Mouse (Mus musculus) spleen, adult 2 months (tissue): ENCODE results near the gene Fam217a. TPM values are rescaled to one million over a fixed set of nuclear protein-coding genes. Genes with fewer than 3 reads are reported as not detected.
A peak's percentile ranks its signal among the peaks of the same experiment; 100 is the strongest.
"Not testable (repeated sequence)": the region's sequence is repeated elsewhere in the genome, so short reads cannot be mapped to it uniquely, and the experiment has no call there.

ENCODE experiments used
- DNase-seq, 2 experiments: peaks; one replicate each; pipeline versions ENCODE4 v3.0.0 to v3.0.0-alpha.2; 2012 to 2021; ENCODE audit warnings: low spot score in 2 of 2, low read depth in 1 of 2
- H3K27ac ChIP-seq: fragments of 200-500 bp; 2 replicates; pipeline ENCODE4 v1.5.1; 2012; ENCODE audit warnings: low read length, inconsistent platforms; ENCODE audit not compliant: insufficient read depth
- H3K27me3 ChIP-seq: fragments of 200-500 bp; 2 replicates; pipeline ENCODE4 v1.6.1; 2012; ENCODE audit warnings: mild to moderate bottlenecking, moderate library complexity, low read length, inconsistent platforms; ENCODE audit not compliant: control insufficient read depth, insufficient read depth
- H3K36me3 ChIP-seq: fragments of 200-500 bp; 2 replicates; pipeline ENCODE4 v1.6.1; 2012; ENCODE audit warnings: mild to moderate bottlenecking, low read length, inconsistent platforms; ENCODE audit not compliant: control insufficient read depth, insufficient read depth
- H3K4me1 ChIP-seq: fragments of 200-500 bp; 2 replicates; pipeline ENCODE4 v1.6.1; 2011; ENCODE audit warnings: inconsistent platforms; ENCODE audit not compliant: control insufficient read depth, insufficient read depth, insufficient read length
- H3K4me3 ChIP-seq: fragments of 200-500 bp; 2 replicates; pipeline ENCODE4 v1.5.1; 2011; ENCODE audit warnings: mild to moderate bottlenecking, inconsistent platforms; ENCODE audit not compliant: insufficient read depth, insufficient read length; ENCODE audit errors: extremely low read depth
- CTCF ChIP-seq: fragments of 200-500 bp; IDR thresholded peaks from 2 replicates; pipeline ENCODE4 v1.5.1; 2011; ENCODE audit warnings: mild to moderate bottlenecking, inconsistent platforms; ENCODE audit not compliant: insufficient read depth, insufficient read length, insufficient replicate concordance; ENCODE audit errors: extremely low read depth
- POLR2A ChIP-seq: fragments of 200-500 bp; IDR thresholded peaks from 2 replicates; pipeline ENCODE4 v1.6.1; 2011; ENCODE audit warnings: low read depth, low read length, inconsistent platforms
- WGBS: fragments of 180-500 bp; shearing (Covaris S2); methylation state at CpG from one replicate; pipeline ENCODE4 v1.1.7; 2018; 5-methylcytosine and 5-hydroxymethylcytosine counted together
- polyA plus RNA-seq: library from polyadenylated mRNA; depleted of rRNA; stranded (reverse); fragments of >200 nt; gene quantifications from 2 replicates; pipeline ENCODE4 v1.2.3, GENCODE M21; 2012

The Fam217a gene
- polyA plus RNA-seq, 1 experiment = not detected

- TF ChIP-seq POLR2A = no peak
- no peak for TF ChIP-seq CTCF
- 0 out of 2 replicates have a peak within 1 kb of the TSS, but pooled peaks have one; percentile 1 for H3K4me3 ChIP-seq
- no peaks in the 10 kb centered on the region for H3K36me3 ChIP-seq
- WGBS = 14% methylated on average over 32 of the region's 32 CpGs
- no peak for DNase-seq
- H3K4me1 ChIP-seq = no peaks in the 10 kb centered on the region
- H3K27ac ChIP-seq = no peak within 1 kb of the TSS
- peaks cover 5% of the 10 kb centered on the region for H3K27me3 ChIP-seq
These were observed 39.6 kb upstream of the Fam217a start, which contains the start of gene Eci3 for GRCm38 (mm10) chr13:34963511-34964397. Gene Eci3, minus strand, starts transcription at chr13:34963810.

DNA sequence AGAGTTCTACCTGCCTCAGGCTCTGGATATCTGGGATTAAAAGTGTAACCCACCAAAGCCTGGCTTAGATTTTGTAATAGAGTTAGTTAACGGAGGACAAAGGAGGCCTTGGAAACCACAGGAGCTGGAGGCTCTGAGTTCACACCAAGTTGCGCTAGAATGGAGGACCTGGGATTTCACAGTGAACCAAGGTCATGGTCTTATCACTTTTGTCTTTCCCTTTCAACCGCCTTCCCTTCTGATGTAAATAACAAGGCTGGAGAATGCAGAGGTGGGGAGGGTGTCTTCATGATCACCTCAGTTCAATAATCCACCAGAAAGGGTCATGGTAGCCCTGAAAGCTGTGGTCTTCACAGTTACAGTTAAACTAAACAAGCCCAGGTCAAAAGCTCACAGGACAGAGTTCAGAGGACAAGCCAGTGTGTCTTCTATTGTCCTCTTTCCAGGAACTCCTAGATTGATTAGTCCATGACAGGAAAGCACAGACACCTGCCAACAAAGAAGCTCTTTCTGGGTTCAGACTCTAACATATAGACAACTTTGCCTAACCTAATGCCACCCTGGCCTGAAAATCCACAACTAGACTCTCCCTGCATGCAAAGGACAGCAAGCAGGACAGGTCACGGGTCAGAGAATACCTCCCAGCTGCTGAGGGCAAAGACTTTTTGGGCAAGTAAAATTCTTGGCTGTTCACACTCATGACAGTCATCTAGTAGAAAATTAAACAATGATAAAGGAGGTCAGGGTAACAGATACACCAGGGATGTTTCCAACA, 37.1 kb upstream of the Fam217a start:
- DNase-seq = no peak
- H3K27me3 ChIP-seq = peaks cover 5% of the 10 kb centered on the region
- no peak overlapping the region for H3K4me3 ChIP-seq
- no peak overlapping the region for H3K27ac ChIP-seq
- WGBS = 94% methylated on average over 4 of the region's 4 CpGs
- no peak for TF ChIP-seq POLR2A
- no peak for TF ChIP-seq CTCF
- H3K36me3 ChIP-seq = no peaks in the 10 kb centered on the region
- no peaks in the 10 kb centered on the region for H3K4me1 ChIP-seq

DNA sequence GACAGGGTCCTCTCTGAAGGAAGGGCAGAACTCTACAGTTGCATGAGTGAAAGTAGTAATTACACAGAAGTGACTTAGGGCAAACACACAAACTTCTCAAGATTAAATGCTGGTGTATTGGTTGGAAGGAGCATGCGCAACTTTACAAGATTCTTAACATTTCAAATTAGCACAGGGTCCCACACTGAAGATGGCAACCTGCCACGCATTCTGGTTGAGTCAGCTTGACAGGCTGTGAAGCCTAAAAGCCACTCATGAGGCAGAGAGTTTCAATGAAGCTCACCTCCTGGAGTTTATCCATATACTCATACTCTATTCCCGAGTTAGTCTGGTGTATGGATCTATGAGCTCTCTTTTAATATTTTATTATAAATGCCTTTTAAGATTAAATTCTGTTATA, 34.0 kb upstream of the Fam217a start:
- H3K4me3 ChIP-seq = not testable (repeated sequence)

GRCm38 (mm10) chr13:34956901-34957300, 32.8 kb upstream of the Fam217a start:
- WGBS = 66% methylated on average over 4 of the region's 4 CpGs
- Histone ChIP-seq H3K4me1 (no peaks in the 10 kb centered on the region), H3K4me3 (no peak overlapping the region), H3K27me3 (no peaks in the 10 kb centered on the region), H3K27ac (no peak overlapping the region), H3K36me3 (no peaks in the 10 kb centered on the region)
- TF ChIP-seq POLR2A (no peak), CTCF (no peak)
- no peak for DNase-seq

More for the DNA sequence above, 34.0 kb upstream of the Fam217a start:
- H3K4me1 ChIP-seq, H3K27ac ChIP-seq, H3K36me3 ChIP-seq, DNase-seq, H3K27me3 ChIP-seq: not testable (repeated sequence)
- 85% methylated on average over 3 of the region's 3 CpGs for WGBS

- 68% methylated on average over 2 of the region's 2 CpGs for WGBS
- not testable (repeated sequence) for DNase-seq, H3K27ac ChIP-seq, H3K4me3 ChIP-seq, H3K4me1 ChIP-seq, H3K36me3 ChIP-seq, H3K27me3 ChIP-seq
These were observed 27.3 kb upstream of the Fam217a start for GRCm38 (mm10) chr13:34951437-34951836.

- H3K4me3 ChIP-seq = no peak overlapping the region
- H3K4me1 ChIP-seq = no peaks in the 10 kb centered on the region
- no peaks in the 10 kb centered on the region for H3K36me3 ChIP-seq
- no peak overlapping the region for H3K27ac ChIP-seq
- no peak for DNase-seq
- TF ChIP-seq POLR2A (no peak), CTCF (no peak)
- no peaks in the 10 kb centered on the region for H3K27me3 ChIP-seq
These were observed 18.3 kb upstream of the Fam217a start for GRCm38 (mm10) chr13:34942370-34942769.
